Mouse (Mus musculus) ovary, adult 18-20 months (tissue): ENCODE measurements around the gene C1qc.
A peak's percentile ranks its signal among the peaks of the same experiment; 100 is the strongest.

Source experiments
- DNase-seq: peaks from one replicate; pipeline ENCODE4 v3.0.0; 2022; ENCODE audit warnings: low spot score, mixed read lengths

Gene C1qc

GRCm38 (mm10) chr4:136848565-136848964 lies 44.3 kb downstream of the C1qc start:
- no peak for DNase-seq

GRCm38 (mm10) chr4:136847166-136847565 lies 45.7 kb downstream of the C1qc start:
- DNase-seq, result no peak

- no peak for DNase-seq
These were observed 50.1 kb downstream of the C1qc start for GRCm38 (mm10) chr4:136842802-136843201.

GRCm38 (mm10) chr4:136842033-136842432 lies 50.8 kb downstream of the C1qc start:
- no peak for DNase-seq

- DNase-seq, result peak; percentile 35
These were observed 51.8 kb downstream of the C1qc start for GRCm38 (mm10) chr4:136841056-136841455.
